Mouse (Mus musculus): Measurements from ENCODE around the gene Rgl1. TPM values are rescaled to one million over a fixed set of nuclear protein-coding genes. Genes with fewer than 3 reads are reported as not detected.

The Rgl1 gene
- total RNA-seq, 2 experiments from 2014 or later: 70.8 to 73.7 TPM

GRCm38 (mm10) chr1:152506175-152506574, 260.0 kb downstream of the Rgl1 start:
- DNase-seq: no peak

DNA sequence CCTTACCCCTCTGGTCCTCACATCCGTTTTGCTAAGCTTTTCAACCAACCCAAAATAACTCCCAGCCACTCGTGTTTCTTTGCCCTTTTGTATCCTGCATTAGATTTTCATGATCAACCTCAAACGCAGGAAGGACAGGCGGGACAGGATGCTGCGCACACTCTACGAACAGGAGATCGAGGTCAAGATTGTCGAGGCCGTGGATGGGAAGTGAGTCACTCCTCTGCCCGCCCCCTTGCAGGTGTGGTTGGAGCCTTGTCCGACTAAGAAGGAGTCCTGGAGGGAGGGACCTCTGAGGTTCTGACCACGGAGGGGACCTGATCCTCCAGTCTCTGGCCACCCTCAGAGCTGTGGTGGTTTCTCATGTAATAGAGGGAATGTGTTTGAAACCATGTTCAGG, 266.3 kb downstream of the Rgl1 start:
- no peak for DNase-seq

DNA sequence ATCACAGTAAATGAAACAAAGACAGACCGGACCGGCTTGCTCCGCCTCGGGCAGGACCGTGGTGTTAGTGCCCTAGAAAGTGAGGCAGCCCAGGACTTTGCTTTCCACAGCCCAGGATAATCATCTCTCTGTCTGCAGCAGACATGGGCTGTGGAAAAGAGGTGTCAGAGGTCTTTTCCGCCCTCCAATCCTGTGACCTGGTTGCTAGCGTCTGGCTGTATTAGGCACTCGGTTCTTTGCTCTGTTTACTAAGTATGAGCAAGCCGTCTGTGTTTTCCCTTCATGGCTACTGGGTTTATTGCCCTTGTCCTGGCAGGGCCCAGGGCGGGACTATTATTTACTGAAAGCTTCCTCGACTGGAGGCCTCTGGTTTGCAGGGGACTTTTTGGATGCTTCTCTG, 268.6 kb downstream of the Rgl1 start:
- no peak for DNase-seq

GRCm38 (mm10) chr1:152496831-152497230, 269.3 kb downstream of the Rgl1 start:
- DNase-seq: no peak

DNA sequence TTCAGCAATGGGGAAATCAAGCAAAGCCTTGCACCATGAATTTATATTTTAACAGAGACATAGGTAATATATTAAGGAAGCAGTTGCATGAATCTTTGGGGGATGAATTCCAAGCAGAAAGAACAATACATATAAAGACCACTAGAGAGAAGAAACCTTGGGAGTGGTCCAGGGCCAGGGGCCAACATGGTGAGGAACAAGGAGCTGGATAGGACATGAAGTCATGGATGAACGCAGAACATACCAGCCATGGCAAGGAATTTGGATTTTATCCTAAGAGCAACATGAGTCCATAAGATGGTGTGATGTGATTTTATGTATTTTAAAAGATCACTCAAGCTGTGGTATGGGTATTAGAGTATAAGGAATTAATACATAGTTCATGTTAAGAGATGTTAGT, 273.9 kb downstream of the Rgl1 start:
- no peak for DNase-seq

GRCm38 (mm10) chr1:152490842-152491241, 275.3 kb downstream of the Rgl1 start:
- DNase-seq: no peak

DNA sequence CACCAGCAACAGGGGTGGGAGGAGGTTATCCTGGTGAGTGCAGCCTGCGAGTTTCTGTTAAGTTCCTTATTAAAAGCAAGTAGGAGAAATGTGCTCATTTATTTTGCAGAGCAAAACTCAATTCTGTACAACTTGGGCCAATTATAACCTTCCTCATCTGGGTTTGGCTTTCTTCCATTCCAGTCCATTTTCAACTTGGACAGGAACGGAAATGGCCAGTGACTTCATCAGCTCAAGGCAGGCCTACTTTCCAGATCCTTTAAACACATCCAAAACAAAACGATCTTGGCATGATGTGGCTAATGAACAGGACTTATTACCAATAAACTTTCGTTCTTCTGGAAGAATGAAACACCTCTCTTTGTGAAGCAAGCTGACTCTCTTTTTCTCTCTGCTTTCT, 290.0 kb downstream of the Rgl1 start:
- no peak for DNase-seq

GRCm38 (mm10) chr1:152468443-152468842, 297.7 kb downstream of the Rgl1 start:
- DNase-seq: no peak

Other genes with a start within 250 kb of the Rgl1 start
- not detected for gene Apobec4, start 15.8 kb downstream of the Rgl1 start, total RNA-seq (2021)
- 100 to 1,000 TPM in 1 of 2 experiments, 10 to 100 TPM in 1; 98.7 to 103 TPM for gene Arpc5, start 191 bp upstream of the Rgl1 start, total RNA-seq (2021)
- 1 to 10 TPM; 2.1 to 3.0 TPM for gene Ncf2, start 33.8 kb upstream of the Rgl1 start, total RNA-seq (2021)
- 10 to 100 TPM; 49.7 to 54.8 TPM for gene Smg7, start 136.3 kb upstream of the Rgl1 start, total RNA-seq (2021)
- 1 to 10 TPM; 1.2 to 1.5 TPM for gene Nmnat2, start 188.6 kb upstream of the Rgl1 start, total RNA-seq (2021)